Mouse (Mus musculus) kidney, adult 2 months (tissue): ENCODE measurements around the gene Tctex1d1.

Source experiments
- CTCF ChIP-seq: fragments of 200-500 bp; conservative IDR thresholded peaks from 2 replicates; pipeline ENCODE4 v1.5.1; 2011; ENCODE audit warnings: low read depth, mild to moderate bottlenecking, control low read depth, low read length, moderate library complexity, mixed read lengths; ENCODE audit not compliant: insufficient read depth, insufficient read length
- POLR2A ChIP-seq: fragments of 200-500 bp; IDR thresholded peaks from one replicate; pipeline ENCODE4 v1.6.1; 2011; ENCODE audit warnings: low read depth, low read length, control low read depth

DNA sequence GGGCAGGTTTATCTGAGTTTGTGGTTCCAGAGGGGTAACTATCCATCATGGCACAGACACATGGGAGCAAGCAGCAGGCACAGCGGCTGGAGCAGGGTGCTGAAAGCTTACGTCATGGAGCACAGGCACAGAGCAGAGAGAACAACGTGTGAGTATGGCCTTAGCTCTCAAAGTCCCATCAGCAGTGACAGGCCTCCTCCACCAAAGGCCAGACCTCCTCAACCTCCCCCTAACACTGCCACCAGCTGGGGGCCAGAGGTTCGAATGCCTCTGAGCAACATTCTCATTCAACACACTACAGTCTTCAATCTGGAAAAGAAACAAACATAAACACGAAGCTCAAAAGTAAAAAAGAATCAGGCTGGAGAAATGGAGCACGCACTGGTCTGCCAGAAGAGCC is 10.1 kb downstream of the Tctex1d1 start:
- TF ChIP-seq CTCF (no peak), POLR2A (no peak)
